Mouse (Mus musculus): ENCODE measurements at regions not wholly inside any gene's neighbourhood (a gene's known extent, or its start where the extent isn't known, plus 50 kb on each side); places are given as distances from the start of the nearest gene placed in this dataset.

DNA sequence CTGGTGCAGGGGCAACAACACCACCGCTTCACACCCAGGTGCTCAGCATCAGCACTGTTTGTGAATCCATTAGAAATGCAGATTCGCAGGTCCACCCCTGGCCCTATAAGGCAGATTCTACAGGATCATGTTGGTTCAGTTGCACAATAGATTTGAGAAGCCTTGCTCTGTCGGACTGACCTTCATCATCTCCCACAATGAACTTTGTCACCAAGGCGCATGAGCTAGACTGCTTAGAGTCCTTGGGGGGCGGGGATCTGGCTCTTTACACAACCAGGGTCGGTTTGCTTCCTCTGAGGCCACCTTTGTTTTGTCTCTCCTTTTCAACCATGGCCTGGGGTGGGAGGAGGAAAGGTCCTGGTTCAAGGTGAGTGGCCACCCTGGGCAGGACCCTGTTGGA, 209.7 kb downstream of the Igsf11 start:
- H3K4me1 ChIP-seq (ENCODE audit: insufficient read depth, low read length): no peaks in the 10 kb centered on the region
- no peak for ATAC-seq (ENCODE audit: low FRiP score)
- no peak overlapping the region for H3K9ac ChIP-seq (replicated peaks; ENCODE audit: low read length, poor library complexity, severe bottlenecking)
- WGBS: 48% methylated on average over 6 of the region's 6 CpGs
- no peaks in the 10 kb centered on the region for H3K9me3 ChIP-seq (ENCODE audit: low read length)
- no peak for DNase-seq (ENCODE audit: low spot score)
- H3K4me2 ChIP-seq (ENCODE audit: low read depth, low read length, poor library complexity, severe bottlenecking): no peak overlapping the region
- TF ChIP-seq CTCF (IDR thresholded peaks at IDR 0.05): no peak
- H3K4me3 ChIP-seq (ENCODE audit: low read depth, low read length): no peak overlapping the region
- no peaks in the 10 kb centered on the region for H3K27me3 ChIP-seq (ENCODE audit: insufficient read depth, low read length)
- H3K27ac ChIP-seq (ENCODE audit: low read depth, low read length): no peak overlapping the region
- H3K36me3 ChIP-seq (ENCODE audit: insufficient read depth, low read length): no peaks in the 10 kb centered on the region

DNA sequence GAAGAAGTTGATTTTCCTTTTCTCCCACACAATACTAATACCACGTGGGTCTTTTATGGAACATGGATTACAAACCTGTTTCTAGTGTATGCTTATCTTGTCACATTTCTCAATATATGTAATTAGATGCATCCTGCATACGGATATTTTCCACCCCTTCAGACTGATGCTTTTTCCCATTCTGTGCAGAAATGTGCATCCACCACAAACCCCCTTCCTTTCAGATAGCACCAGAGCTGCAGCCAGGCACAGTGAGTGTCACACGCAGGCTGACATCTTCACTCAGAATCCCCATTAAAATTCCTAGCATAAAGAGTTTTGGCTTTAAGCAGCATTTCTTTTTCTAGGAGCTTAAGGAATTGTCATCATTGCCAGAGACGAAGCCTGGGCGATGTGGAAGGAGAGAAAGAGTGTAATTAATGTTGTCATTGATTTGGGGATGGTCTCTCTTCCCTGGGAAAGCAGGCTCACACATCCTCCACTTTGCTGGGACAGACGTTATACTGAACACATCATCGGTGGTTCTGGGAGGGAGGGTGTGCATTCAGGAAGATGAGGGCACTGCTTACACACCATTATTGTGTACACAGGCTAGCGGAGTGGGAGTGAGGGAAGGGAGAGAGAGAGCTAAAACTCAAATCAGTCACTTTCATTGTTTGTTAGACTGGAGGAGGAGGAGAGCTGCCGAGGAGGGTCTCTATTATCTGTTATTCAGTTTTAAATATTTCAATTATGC, 211.1 kb downstream of the Igsf11 start:
- Histone ChIP-seq H3K27me3 (ENCODE audit: insufficient read depth, low read length) (no peaks in the 10 kb centered on the region), H3K27ac (ENCODE audit: low read depth, low read length) (no peak overlapping the region), H3K4me1 (ENCODE audit: insufficient read depth, low read length) (no peaks in the 10 kb centered on the region), H3K4me3 (ENCODE audit: low read depth, low read length) (no peak overlapping the region), H3K9ac (replicated peaks; ENCODE audit: low read length, poor library complexity, severe bottlenecking) (no peak overlapping the region), H3K36me3 (ENCODE audit: insufficient read depth, low read length) (no peaks in the 10 kb centered on the region), H3K4me2 (ENCODE audit: low read depth, low read length, poor library complexity, severe bottlenecking) (no peak overlapping the region), H3K9me3 (ENCODE audit: low read length) (no peaks in the 10 kb centered on the region)
- ATAC-seq (ENCODE audit: low FRiP score): no peak
- WGBS: 40% methylated on average over 9 of the region's 9 CpGs
- no peak for DNase-seq (ENCODE audit: low spot score)
- no peak for TF ChIP-seq CTCF (IDR thresholded peaks at IDR 0.05)

DNA sequence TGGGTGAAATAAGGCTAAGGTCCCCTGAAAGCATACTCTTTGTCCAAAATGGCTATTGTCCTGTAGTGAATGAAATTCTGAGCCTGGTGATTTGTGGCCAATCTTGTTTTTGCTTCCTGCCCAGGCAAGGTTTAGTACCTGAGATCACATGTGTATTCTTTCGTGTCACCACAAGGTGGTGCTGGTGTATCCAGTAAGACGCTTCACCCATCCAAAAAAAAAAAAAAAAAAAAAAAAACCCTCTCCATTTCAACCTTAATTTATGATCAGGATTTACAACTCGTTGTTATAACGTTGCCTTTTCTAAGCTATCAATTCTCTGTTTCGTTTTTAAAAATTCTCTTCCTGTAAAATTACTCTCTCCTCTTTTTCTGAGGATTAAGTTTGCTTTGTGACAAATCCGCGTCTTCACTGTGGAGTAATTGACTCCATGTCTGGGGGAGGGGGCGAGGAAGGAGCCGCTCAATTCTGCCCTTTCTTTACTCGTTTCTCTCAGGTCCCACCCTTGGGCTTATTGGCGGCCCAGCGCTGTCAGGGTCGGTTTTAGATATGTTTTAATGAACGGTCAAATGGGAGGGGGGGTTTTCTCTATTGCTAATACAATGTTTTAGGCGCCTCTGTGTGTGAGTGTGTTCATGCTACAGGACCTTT, 217.0 kb downstream of the Igsf11 start:
- Histone ChIP-seq H3K4me2 (ENCODE audit: low read depth, low read length, poor library complexity, severe bottlenecking) (peak overlapping the region; percentile 55), H3K4me3 (ENCODE audit: low read depth, low read length) (peak overlapping the region; percentile 35), H3K27ac (ENCODE audit: low read depth, low read length) (peak overlapping the region; percentile 62), H3K4me1 (ENCODE audit: insufficient read depth, low read length) (no peaks in the 10 kb centered on the region), H3K27me3 (ENCODE audit: insufficient read depth, low read length) (no peaks in the 10 kb centered on the region), H3K9me3 (ENCODE audit: low read length) (no peaks in the 10 kb centered on the region), H3K9ac (replicated peaks; ENCODE audit: low read length, poor library complexity, severe bottlenecking) (peak overlapping the region; percentile 42; the same call in 1 of the 2 replicates), H3K36me3 (ENCODE audit: insufficient read depth, low read length) (no peaks in the 10 kb centered on the region)
- DNase-seq (ENCODE audit: low spot score) (peak; percentile 87), ATAC-seq (ENCODE audit: low FRiP score) (0 out of 2 replicates have a peak, but pooled peaks have one; percentile 38)
- peak; percentile 85 for TF ChIP-seq CTCF (IDR thresholded peaks at IDR 0.05)
- 8% methylated on average over 15 of the region's 15 CpGs for WGBS

DNA sequence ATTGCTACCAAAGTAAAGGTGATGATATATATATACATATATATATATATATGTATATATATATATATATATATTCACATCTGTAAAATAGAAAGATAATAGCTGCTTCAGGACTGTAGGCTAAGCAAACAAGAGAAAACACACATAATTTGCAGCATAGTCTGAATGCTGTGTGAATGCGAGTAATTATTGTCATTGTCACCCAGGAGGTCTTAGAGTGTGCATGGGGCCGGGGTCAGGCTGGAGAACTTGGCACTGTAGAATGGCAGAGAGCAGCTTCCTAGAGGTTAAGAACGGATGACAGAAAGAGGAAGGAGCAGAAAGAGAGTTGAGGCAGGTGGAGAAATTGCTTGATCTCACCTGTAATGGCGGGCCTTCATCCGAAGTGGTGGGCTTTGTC, 217.6 kb downstream of the Igsf11 start:
- H3K36me3 ChIP-seq (ENCODE audit: insufficient read depth, low read length): no peaks in the 10 kb centered on the region
- H3K27me3 ChIP-seq (ENCODE audit: insufficient read depth, low read length): no peaks in the 10 kb centered on the region

DNA sequence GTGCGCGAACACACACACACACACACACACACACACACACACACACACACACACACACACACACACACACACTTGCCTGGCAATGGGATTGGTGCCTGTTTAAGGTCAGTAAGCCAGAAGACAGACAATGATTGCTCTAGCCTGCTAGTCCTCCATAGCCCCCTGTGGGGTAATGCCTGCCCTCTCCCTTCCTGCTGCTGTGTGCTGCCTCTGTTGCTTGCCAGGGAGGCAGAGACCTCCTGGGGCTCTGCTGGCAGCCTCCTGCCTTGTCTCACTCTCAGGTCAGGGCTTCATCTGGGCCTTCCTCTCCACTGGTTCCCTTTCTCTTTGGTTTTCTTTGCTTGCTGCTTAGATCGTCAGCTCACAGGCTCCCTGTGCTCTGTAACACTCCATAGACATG, 225.6 kb downstream of the Igsf11 start:
- no peak overlapping the region for H3K27ac ChIP-seq (ENCODE audit: low read depth, low read length)
- no peak overlapping the region for H3K9ac ChIP-seq (replicated peaks; ENCODE audit: low read length, poor library complexity, severe bottlenecking)
- no peak overlapping the region for H3K4me3 ChIP-seq (ENCODE audit: low read depth, low read length)
- no peaks in the 10 kb centered on the region for H3K36me3 ChIP-seq (ENCODE audit: insufficient read depth, low read length)
- H3K27me3 ChIP-seq (ENCODE audit: insufficient read depth, low read length): no peaks in the 10 kb centered on the region
- 68% methylated on average over 3 of the region's 3 CpGs for WGBS
- DNase-seq (ENCODE audit: low spot score): peak; percentile 33
- no peaks in the 10 kb centered on the region for H3K9me3 ChIP-seq (ENCODE audit: low read length)
- TF ChIP-seq CTCF (IDR thresholded peaks at IDR 0.05): no peak
- no peak for ATAC-seq (ENCODE audit: low FRiP score)
- no peaks in the 10 kb centered on the region for H3K4me1 ChIP-seq (ENCODE audit: insufficient read depth, low read length)
- no peak overlapping the region for H3K4me2 ChIP-seq (ENCODE audit: low read depth, low read length, poor library complexity, severe bottlenecking)

More for the DNA sequence above, 217.6 kb downstream of the Igsf11 start:
- peak overlapping the region; percentile 42; the same call in 1 of the 2 replicates for H3K9ac ChIP-seq (replicated peaks; ENCODE audit: low read length, poor library complexity, severe bottlenecking)
- DNase-seq (ENCODE audit: low spot score) (no peak), ATAC-seq (ENCODE audit: low FRiP score) (no peak)
- no peaks in the 10 kb centered on the region for H3K9me3 ChIP-seq (ENCODE audit: low read length)
- TF ChIP-seq CTCF (IDR thresholded peaks at IDR 0.05): no peak
- H3K4me3 ChIP-seq (ENCODE audit: low read depth, low read length): peak overlapping the region; percentile 35; the same call in 1 of the 2 replicates
- H3K4me2 ChIP-seq (ENCODE audit: low read depth, low read length, poor library complexity, severe bottlenecking): peak overlapping the region; percentile 55; the same call in 1 of the 2 replicates
- WGBS: 81% methylated on average over 5 of the region's 5 CpGs
- H3K4me1 ChIP-seq (ENCODE audit: insufficient read depth, low read length): no peaks in the 10 kb centered on the region
- H3K27ac ChIP-seq (ENCODE audit: low read depth, low read length): 0 out of 2 replicates have a peak overlapping the region, but pooled peaks have one; percentile 12

DNA sequence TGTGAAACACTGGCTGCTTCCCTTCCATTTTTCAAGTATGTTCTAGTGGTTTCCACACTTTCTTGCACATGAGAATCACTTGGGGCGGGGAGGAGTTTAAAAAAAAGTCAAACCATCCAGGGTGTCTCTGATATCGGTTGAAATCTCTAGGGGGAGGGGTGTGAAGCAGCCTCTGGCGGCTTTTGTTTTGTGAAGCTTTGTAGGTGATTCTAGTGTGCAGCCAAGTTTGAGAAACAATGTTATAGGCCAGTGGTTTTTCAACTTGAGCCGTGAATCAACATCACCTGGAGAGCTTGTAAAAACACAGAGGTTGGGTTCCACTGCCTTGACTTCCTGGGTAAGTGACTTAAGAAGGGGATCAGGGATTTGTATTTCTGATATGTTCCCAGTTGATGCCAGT, 227.3 kb downstream of the Igsf11 start:
- Histone ChIP-seq H3K4me1 (ENCODE audit: insufficient read depth, low read length) (no peaks in the 10 kb centered on the region), H3K4me3 (ENCODE audit: low read depth, low read length) (no peak overlapping the region), H3K9ac (replicated peaks; ENCODE audit: low read length, poor library complexity, severe bottlenecking) (no peak overlapping the region), H3K4me2 (ENCODE audit: low read depth, low read length, poor library complexity, severe bottlenecking) (no peak overlapping the region), H3K27me3 (ENCODE audit: insufficient read depth, low read length) (no peaks in the 10 kb centered on the region), H3K36me3 (ENCODE audit: insufficient read depth, low read length) (no peaks in the 10 kb centered on the region), H3K9me3 (ENCODE audit: low read length) (no peaks in the 10 kb centered on the region), H3K27ac (ENCODE audit: low read depth, low read length) (no peak overlapping the region)
- 51% methylated on average over 4 of the region's 4 CpGs for WGBS
- ATAC-seq (ENCODE audit: low FRiP score) (no peak), DNase-seq (ENCODE audit: low spot score) (no peak)
- no peak for TF ChIP-seq CTCF (IDR thresholded peaks at IDR 0.05)
